Mouse (Mus musculus): ENCODE data around the gene Telo2. TPM values are rescaled to one million over a fixed set of nuclear protein-coding genes. Genes with fewer than 3 reads are reported as not detected.

The Telo2 gene
- polyA plus RNA-seq (2012; fragmentation: generic; extraction: Trizol) = 10 to 100 TPM; 20.3 to 26.2 TPM

GRCm38 (mm10) chr17:25115664-25116432, at the start of gene Telo2:
Telo2 (minus strand) TSS chr17:25115967.

DNA sequence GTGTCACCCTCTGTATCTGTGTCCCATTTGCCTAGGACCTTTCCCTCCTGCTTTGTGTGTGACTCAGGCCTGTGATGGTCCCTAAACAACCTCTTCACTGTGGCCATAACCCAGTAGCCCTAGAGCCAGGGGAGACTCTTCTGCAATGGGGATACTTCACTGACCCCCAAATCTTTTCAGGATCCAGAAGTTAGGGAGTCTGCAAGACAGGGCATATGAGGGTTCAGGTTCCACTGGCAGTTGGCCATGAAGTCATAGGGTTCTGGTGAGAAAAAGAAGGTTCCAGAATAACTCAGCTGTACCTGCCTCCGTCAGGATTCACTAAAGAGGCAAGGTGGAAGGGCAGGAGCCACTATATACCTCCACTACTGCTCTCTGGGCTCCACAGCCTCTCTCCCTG, 46.4 kb upstream of the Telo2 start, which contains the start of gene Ccdc154:
Gene Ccdc154 (plus strand): TSS at position 301 of the 400 bp plus-strand sequence.

GRCm38 (mm10) chr17:25133275-25133698, 17.5 kb upstream of the Telo2 start, which contains the start of gene Clcn7:
Clcn7 (plus strand) TSS chr17:25133391.

GRCm38 (mm10) chr17:25120406-25120805, 4.6 kb upstream of the Telo2 start, which contains the start of gene Ptx4:
Ptx4 (plus strand) TSS chr17:25120760.

GRCm38 (mm10) chr17:25083444-25083931, 32.3 kb downstream of the Telo2 start, which contains the start of gene Tmem204:
Tmem204 (minus strand) TSS chr17:25083591.

Other genes with a start within 250 kb of the Telo2 start
- 1 to 10 TPM in 1 of 2 experiments, under 1 TPM in 1; 0.02 to 1.7 TPM for gene Igfals, start 250.0 kb downstream of the Telo2 start, polyA plus RNA-seq (2012; fragmentation: generic; extraction: Trizol)
- gene Nubp2, start 229.6 kb downstream of the Telo2 start, polyA plus RNA-seq (2012; fragmentation: generic; extraction: Trizol) = 10 to 100 TPM; 52.2 to 83.5 TPM
- gene Spsb3, start 229.3 kb downstream of the Telo2 start, polyA plus RNA-seq (2012; fragmentation: generic; extraction: Trizol) = 10 to 100 TPM; 29.6 to 47.8 TPM
- 10 to 100 TPM; 10.0 to 12.7 TPM for gene Eme2, start 220.9 kb downstream of the Telo2 start, polyA plus RNA-seq (2012; fragmentation: generic; extraction: Trizol)
- 100 to 1,000 TPM; 126 to 185 TPM for gene Mrps34, start 220.9 kb downstream of the Telo2 start, polyA plus RNA-seq (2012; fragmentation: generic; extraction: Trizol)
- 10 to 100 TPM; 23.3 to 53.3 TPM for gene Nme3, start 219.5 kb downstream of the Telo2 start, polyA plus RNA-seq (2012; fragmentation: generic; extraction: Trizol)
- gene Mapk8ip3, start 179.0 kb downstream of the Telo2 start, polyA plus RNA-seq (2012; fragmentation: generic; extraction: Trizol) = 10 to 100 TPM in 1 of 2 experiments, 1 to 10 TPM in 1; 3.9 to 54.1 TPM
- gene Jpt2, start 155.3 kb downstream of the Telo2 start, polyA plus RNA-seq (2012; fragmentation: generic; extraction: Trizol) = 10 to 100 TPM; 19.4 to 33.6 TPM
- gene Cramp1l, start 100.2 kb downstream of the Telo2 start, polyA plus RNA-seq (2012; fragmentation: generic; extraction: Trizol) = 1 to 10 TPM in 1 of 2 experiments, under 1 TPM in 1; 0.59 to 5.7 TPM
- gene Ift140, start 99.9 kb downstream of the Telo2 start, polyA plus RNA-seq (2012; fragmentation: generic; extraction: Trizol) = 10 to 100 TPM in 1 of 2 experiments, 1 to 10 TPM in 1; 6.5 to 21.9 TPM
- under 1 TPM; 0.61 to 0.90 TPM for gene Tmem204, start 32.4 kb downstream of the Telo2 start, polyA plus RNA-seq (2012; fragmentation: generic; extraction: Trizol)
- gene Ptx4, start 4.8 kb upstream of the Telo2 start, polyA plus RNA-seq (2012; fragmentation: generic; extraction: Trizol) = not detected
- gene Clcn7, start 17.4 kb upstream of the Telo2 start, polyA plus RNA-seq (2012; fragmentation: generic; extraction: Trizol) = 10 to 100 TPM in 1 of 2 experiments, 1 to 10 TPM in 1; 8.8 to 22.3 TPM
- gene Ccdc154, start 46.5 kb upstream of the Telo2 start, polyA plus RNA-seq (2012; fragmentation: generic; extraction: Trizol) = not detected
- gene Gm38655, start 59.5 kb upstream of the Telo2 start, polyA plus RNA-seq (2012; fragmentation: generic; extraction: Trizol) = not detected
- gene BC003965, start 68.6 kb upstream of the Telo2 start, polyA plus RNA-seq (2012; fragmentation: generic; extraction: Trizol) = 10 to 100 TPM in 1 of 2 experiments, 1 to 10 TPM in 1; 4.9 to 10.7 TPM
- gene Unkl, start 72.4 kb upstream of the Telo2 start, polyA plus RNA-seq (2012; fragmentation: generic; extraction: Trizol) = 1 to 10 TPM in 1 of 2 experiments, under 1 TPM in 1; 0.15 to 3.8 TPM
- 10 to 100 TPM; 15.9 to 49.7 TPM for gene Gnptg, start 124.2 kb upstream of the Telo2 start, polyA plus RNA-seq (2012; fragmentation: generic; extraction: Trizol)
- 10 to 100 TPM; 44.0 to 58.5 TPM for gene Tsr3, start 124.2 kb upstream of the Telo2 start, polyA plus RNA-seq (2012; fragmentation: generic; extraction: Trizol)
- gene Baiap3, start 140.4 kb upstream of the Telo2 start, polyA plus RNA-seq (2012; fragmentation: generic; extraction: Trizol) = under 1 TPM; 0.05 to 0.11 TPM
- 100 to 1,000 TPM; 272 to 366 TPM for gene Ube2i, start 158.7 kb upstream of the Telo2 start, polyA plus RNA-seq (2012; fragmentation: generic; extraction: Trizol)
- not detected for gene Prss34, start 182.4 kb upstream of the Telo2 start, polyA plus RNA-seq (2012; fragmentation: generic; extraction: Trizol)
- gene Prss28, start 192.7 kb upstream of the Telo2 start, polyA plus RNA-seq (2012; fragmentation: generic; extraction: Trizol) = not detected
- not detected for gene Prss29, start 202.7 kb upstream of the Telo2 start, polyA plus RNA-seq (2012; fragmentation: generic; extraction: Trizol)
- gene Tpsab1, start 229.6 kb upstream of the Telo2 start, polyA plus RNA-seq (2012; fragmentation: generic; extraction: Trizol) = not detected

All from C3H10T1/2 (cell line).